Mouse (Mus musculus) stomach, postnatal 0 days (tissue): ENCODE results near the gene Fa2h.

Source experiments
- CTCF ChIP-seq: IDR thresholded peaks from 2 replicates; pipeline ENCODE4 v1.5.1; 2016; ENCODE audit warnings: antibody characterized with exemption, low read depth, mild to moderate bottlenecking, moderate library complexity
- EP300 ChIP-seq: optimal IDR thresholded peaks from 2 replicates; pipeline ENCODE3; 2016; ENCODE audit warnings: antibody characterized with exemption

GRCm38 (mm10) chr8:111403391-111403790 is 9.8 kb upstream of the Fa2h start:
- TF ChIP-seq CTCF (peak; percentile 67), EP300 (no peak)
